Mouse (Mus musculus) intestine, embryonic 14.5 days (tissue): ENCODE measurements around the gene Gm20777. TPM values are rescaled to one million over a fixed set of nuclear protein-coding genes. Genes with fewer than 3 reads are reported as not detected.
"Not testable (repeated sequence)": the region's sequence is repeated elsewhere in the genome, so short reads cannot be mapped to it uniquely, and the experiment has no call there.

ENCODE experiments used
- ATAC-seq: fragments of 200-750 bp; cut with Nextera tagmentation; replicated peaks from 2 replicates; pipeline ENCODE4 v1.8.0; 2017; ENCODE audit warnings: low read depth, moderate number of reproducible peaks, moderate TSS enrichment, moderate library complexity; ENCODE audit not compliant: low FRiP score, low TSS enrichment
- DNase-seq: peaks from one replicate; pipeline ENCODE4 v3.0.0-alpha.2; 2018; ENCODE audit warnings: low spot score
- H3K27ac ChIP-seq: fragments of 300-500 bp; sonication (generic); 2 replicates; pipeline ENCODE4 v1.5.1; 2014; ENCODE audit warnings: low read depth, mild to moderate bottlenecking, control low read depth
- H3K27me3 ChIP-seq: fragments of 300-500 bp; sonication (generic); replicated peaks from 2 replicates; pipeline ENCODE4 v1.6.1; 2014; ENCODE audit warnings: low read length, control low read depth; ENCODE audit not compliant: control insufficient read depth, insufficient read depth
- H3K36me3 ChIP-seq: fragments of 300-500 bp; sonication (generic); 2 replicates; pipeline ENCODE4 v1.6.1; 2014; ENCODE audit warnings: low read length, control low read depth; ENCODE audit not compliant: control insufficient read depth, insufficient read depth
- H3K4me1 ChIP-seq: fragments of 300-500 bp; sonication (generic); replicated peaks from 2 replicates; pipeline ENCODE4 v1.6.1; 2014; ENCODE audit warnings: low read length, control low read depth, mixed read lengths; ENCODE audit not compliant: control insufficient read depth, insufficient read depth
- H3K4me2 ChIP-seq: fragments of 300-500 bp; sonication (generic); 2 replicates; pipeline ENCODE4 v1.6.1; 2014; ENCODE audit warnings: low read length
- H3K4me3 ChIP-seq: fragments of 300-500 bp; sonication (generic); 2 replicates; pipeline ENCODE4 v1.5.1; 2014; ENCODE audit warnings: low read depth, low read length, control low read depth, mixed read lengths
- H3K9ac ChIP-seq: fragments of 300-500 bp; sonication (generic); 2 replicates; pipeline ENCODE4 v1.6.1; 2014; ENCODE audit warnings: mild to moderate bottlenecking, low read length
- H3K9me3 ChIP-seq: fragments of 300-500 bp; sonication (generic); 2 replicates; pipeline ENCODE4 v1.6.1; 2016; ENCODE audit warnings: low read length, control low read depth; ENCODE audit not compliant: control insufficient read depth
- WGBS: fragments of 180-500 bp; shearing (Covaris S2); extraction: QIAGEN DNeasy Blood & Tissue Kit; methylation state at CpG from one replicate; pipeline ENCODE4 v1.1.7; 2014; 5-methylcytosine and 5-hydroxymethylcytosine counted together
- polyA plus RNA-seq: library from polyadenylated mRNA; unstranded; fragments of >200 nt; fragmentation: Nextera tagmentation; extraction: Ambion mirVana; gene quantifications from 2 replicates; pipeline ENCODE4 v1.2.1, GENCODE M21; 2014

The Gm20777 gene
- polyA plus RNA-seq, result not detected in 2 replicates

DNA sequence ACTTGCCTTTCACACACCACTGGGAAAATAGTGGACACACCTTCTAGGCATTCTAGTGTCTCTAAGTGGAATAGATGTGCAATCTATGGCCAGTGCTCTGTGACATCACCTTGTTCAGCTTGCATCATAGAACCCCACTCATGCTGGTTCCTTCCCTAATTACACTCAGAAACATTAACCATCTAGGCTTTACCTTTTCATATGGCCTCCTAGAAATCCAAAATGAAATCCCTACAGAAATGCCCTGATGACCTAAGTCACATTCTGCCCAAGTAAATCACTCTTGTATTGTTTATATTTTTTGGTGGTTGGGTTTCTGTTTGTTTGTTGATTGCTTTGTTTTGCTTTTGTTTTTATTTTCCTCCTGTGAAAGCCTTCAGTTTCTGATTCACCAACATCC is at the start of gene Gm20777:
Gene Gm20777, minus strand, starts transcription at position 101 of the 400 bp plus-strand sequence.
- not testable (repeated sequence) for H3K9me3 ChIP-seq, H3K4me3 ChIP-seq, H3K9ac ChIP-seq, H3K36me3 ChIP-seq, H3K4me1 ChIP-seq, H3K27ac ChIP-seq, DNase-seq, ATAC-seq, H3K27me3 ChIP-seq, H3K4me2 ChIP-seq

DNA sequence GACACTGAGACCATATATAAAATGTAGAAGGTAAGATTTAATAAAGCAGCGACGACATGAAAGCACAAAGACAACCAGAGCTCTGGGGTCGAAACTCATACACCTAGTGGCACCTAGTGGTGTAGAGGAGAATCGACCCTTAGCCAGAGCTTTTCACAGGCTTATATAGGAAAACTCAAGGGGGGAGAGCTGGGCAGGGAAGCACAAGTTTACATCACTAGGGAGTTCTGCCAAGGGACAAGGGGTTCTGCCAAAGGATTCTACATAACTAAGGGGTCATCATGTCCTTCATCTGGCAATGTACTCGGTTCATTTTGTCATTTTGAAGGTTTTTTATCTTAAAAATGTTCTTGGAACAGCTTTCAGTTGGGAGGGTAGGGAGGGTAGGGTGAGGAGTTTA is 42.7 kb downstream of the Gm20777 start:
- DNase-seq, H3K4me3 ChIP-seq: not testable (repeated sequence)
- no CpG with 5 or more reads among the region's 5 CpGs for WGBS

DNA sequence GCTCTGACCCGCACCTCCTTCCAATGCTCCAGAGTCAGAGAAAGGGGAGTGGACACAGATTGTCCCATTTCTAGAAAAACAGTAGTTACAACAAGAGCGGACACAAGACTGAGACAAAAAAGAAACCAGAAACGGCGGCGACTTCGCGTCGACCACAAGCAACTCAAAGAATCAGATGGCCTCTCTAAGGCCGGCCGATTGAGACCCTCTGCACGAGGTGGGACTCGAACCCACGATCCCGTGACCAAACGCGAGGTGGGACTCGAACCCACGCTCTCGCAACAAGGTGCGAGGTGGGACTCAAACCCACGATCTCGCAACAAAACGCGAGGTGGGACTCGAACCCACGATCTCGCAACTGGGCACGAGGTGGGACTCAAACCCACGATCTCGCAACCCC is 43.5 kb downstream of the Gm20777 start:
- not testable (repeated sequence) for H3K36me3 ChIP-seq, H3K27ac ChIP-seq, H3K4me1 ChIP-seq, H3K9me3 ChIP-seq, DNase-seq, H3K4me3 ChIP-seq, H3K27me3 ChIP-seq, H3K4me2 ChIP-seq, H3K9ac ChIP-seq, ATAC-seq
- 93% methylated on average over 27 of the region's 30 CpGs for WGBS

More for the DNA sequence above, 42.7 kb downstream of the Gm20777 start:
- not testable (repeated sequence) for ATAC-seq, H3K4me2 ChIP-seq, H3K27me3 ChIP-seq, H3K9me3 ChIP-seq, H3K27ac ChIP-seq, H3K4me1 ChIP-seq, H3K9ac ChIP-seq, H3K36me3 ChIP-seq

DNA sequence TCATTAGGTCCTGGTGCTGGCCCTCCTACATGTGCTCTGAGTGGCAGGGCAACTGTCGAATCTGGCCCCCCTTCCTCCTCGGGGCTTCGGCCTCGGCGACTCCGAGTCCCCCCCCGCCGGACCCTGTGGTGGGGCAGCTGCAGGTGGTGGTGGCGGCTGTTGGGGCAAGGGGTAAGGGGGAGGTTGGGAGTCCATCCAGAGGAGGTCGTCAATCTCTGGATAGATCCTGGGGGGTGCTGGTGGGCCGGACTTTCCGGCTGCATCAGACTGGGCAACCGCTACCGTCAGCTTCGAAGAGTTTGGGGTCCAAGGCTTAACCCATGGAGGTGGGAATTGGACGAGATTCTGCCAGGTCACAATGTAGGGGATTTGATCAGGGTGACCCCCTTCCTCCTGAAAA is 44.0 kb downstream of the Gm20777 start:
- not testable (repeated sequence) for ATAC-seq, H3K9me3 ChIP-seq, H3K27me3 ChIP-seq, H3K9ac ChIP-seq, DNase-seq, H3K4me3 ChIP-seq, H3K4me1 ChIP-seq, H3K27ac ChIP-seq, H3K36me3 ChIP-seq, H3K4me2 ChIP-seq
- WGBS, result 92% methylated on average over 14 of the region's 16 CpGs

- H3K27me3 ChIP-seq, result not testable (repeated sequence)
- 93% methylated on average over 3 of the region's 7 CpGs for WGBS
These were observed 45.6 kb downstream of the Gm20777 start for GRCm38 (mm10) chrY:10706686-10707085.

More at GRCm38 (mm10) chrY:10706686-10707085, 45.6 kb downstream of the Gm20777 start:
- not testable (repeated sequence) for H3K4me2 ChIP-seq, H3K9ac ChIP-seq, H3K27ac ChIP-seq, H3K4me3 ChIP-seq, H3K36me3 ChIP-seq, H3K9me3 ChIP-seq, ATAC-seq, DNase-seq, H3K4me1 ChIP-seq

Other genes starting within 250 kb of the Gm20777 start
- not detected in 2 replicates for gene Gm20737, start 216.4 kb downstream of the Gm20777 start, polyA plus RNA-seq
- not detected in 2 replicates for gene Gm21775, start 199.0 kb downstream of the Gm20777 start, polyA plus RNA-seq
- not detected in 2 replicates for gene Gm21900, start 136.1 kb downstream of the Gm20777 start, polyA plus RNA-seq